Mouse (Mus musculus) neural tube, embryonic 13.5 days (tissue): Measurements from ENCODE around the gene Gm21985. TPM values are rescaled to one million over a fixed set of nuclear protein-coding genes. Genes with fewer than 3 reads are reported as not detected.
A peak's percentile ranks its signal among the peaks of the same experiment; 100 is the strongest.

Experiments used
- ATAC-seq: fragments of 200-750 bp; cut with Nextera tagmentation; 2 replicates; pipeline ENCODE4 v1.8.0; 2017; ENCODE audit warnings: low read depth, mild to moderate bottlenecking, moderate TSS enrichment, moderate library complexity
- H3K27ac ChIP-seq: fragments of 300-500 bp; sonication (generic); replicated peaks from 2 replicates; pipeline ENCODE4 v1.5.1; 2015; ENCODE audit warnings: moderate library complexity, mild to moderate bottlenecking, inconsistent platforms
- H3K27me3 ChIP-seq: fragments of 300-500 bp; sonication (generic); 2 replicates; pipeline ENCODE4 v1.6.1; 2015; ENCODE audit warnings: mild to moderate bottlenecking, inconsistent platforms
- H3K36me3 ChIP-seq: fragments of 300-500 bp; sonication (generic); 2 replicates; pipeline ENCODE4 v1.6.1; 2015; ENCODE audit warnings: mild to moderate bottlenecking, inconsistent platforms
- H3K4me1 ChIP-seq: fragments of 300-500 bp; sonication (generic); replicated peaks from 2 replicates; pipeline ENCODE4 v1.6.1; 2015; ENCODE audit warnings: inconsistent platforms
- H3K4me2 ChIP-seq: fragments of 300-500 bp; sonication (generic); 2 replicates; pipeline ENCODE4 v1.6.1; 2015; ENCODE audit warnings: inconsistent platforms, mild to moderate bottlenecking, moderate library complexity
- H3K4me3 ChIP-seq: fragments of 300-500 bp; sonication (generic); 2 replicates; pipeline ENCODE4 v1.5.1; 2015; ENCODE audit warnings: mild to moderate bottlenecking, inconsistent platforms
- H3K9ac ChIP-seq: fragments of 300-500 bp; sonication (generic); 2 replicates; pipeline ENCODE4 v1.6.1; 2015; ENCODE audit warnings: moderate library complexity, mild to moderate bottlenecking, inconsistent platforms
- H3K9me3 ChIP-seq: fragments of 300-500 bp; sonication (generic); 2 replicates; pipeline ENCODE4 v1.6.1; 2016; ENCODE audit warnings: inconsistent platforms
- WGBS: fragments of 180-500 bp; shearing (Covaris S2); methylation state at CpG from one replicate; pipeline ENCODE4 v1.1.7; 2015; 5-methylcytosine and 5-hydroxymethylcytosine counted together
- polyA plus RNA-seq: library from polyadenylated mRNA; unstranded; fragments of >200 nt; fragmentation: Nextera tagmentation; extraction: Ambion mirVana; gene quantifications from 2 replicates; pipeline ENCODE4 v1.2.1, GENCODE M21; 2015

The Gm21985 gene
- polyA plus RNA-seq, 1 experiment from 2014 or later: not detected

DNA sequence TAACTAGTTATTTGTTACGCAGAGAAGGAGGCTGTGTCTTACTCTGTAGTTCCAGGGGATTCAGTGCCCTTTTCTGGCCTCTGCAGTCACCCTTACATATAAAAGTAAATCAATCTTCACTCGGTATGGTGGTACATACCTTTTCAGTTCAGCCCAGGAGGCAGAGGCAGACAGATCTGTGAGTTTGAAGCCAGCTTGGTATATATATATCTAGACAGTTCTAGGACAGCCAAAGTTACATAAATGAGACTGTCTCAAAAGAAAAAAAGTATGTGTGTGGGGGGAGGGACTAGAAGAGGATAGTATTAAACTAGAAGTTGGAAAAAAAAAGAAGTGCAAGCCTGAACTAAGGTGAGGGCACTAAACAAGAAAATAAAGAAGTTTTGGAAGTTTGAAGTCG lies 82.1 kb downstream of the Gm21985 start:
- Histone ChIP-seq H3K36me3 (peaks cover 70% of the 10 kb centered on the region), H3K9ac (no peak overlapping the region), H3K4me3 (no peak overlapping the region), H3K27me3 (no peaks in the 10 kb centered on the region), H3K27ac (no peak overlapping the region), H3K4me1 (no peaks in the 10 kb centered on the region), H3K9me3 (no peaks in the 10 kb centered on the region), H3K4me2 (no peak overlapping the region)
- WGBS: 86% methylated on average over 3 of the region's 3 CpGs
- ATAC-seq: no peak

DNA sequence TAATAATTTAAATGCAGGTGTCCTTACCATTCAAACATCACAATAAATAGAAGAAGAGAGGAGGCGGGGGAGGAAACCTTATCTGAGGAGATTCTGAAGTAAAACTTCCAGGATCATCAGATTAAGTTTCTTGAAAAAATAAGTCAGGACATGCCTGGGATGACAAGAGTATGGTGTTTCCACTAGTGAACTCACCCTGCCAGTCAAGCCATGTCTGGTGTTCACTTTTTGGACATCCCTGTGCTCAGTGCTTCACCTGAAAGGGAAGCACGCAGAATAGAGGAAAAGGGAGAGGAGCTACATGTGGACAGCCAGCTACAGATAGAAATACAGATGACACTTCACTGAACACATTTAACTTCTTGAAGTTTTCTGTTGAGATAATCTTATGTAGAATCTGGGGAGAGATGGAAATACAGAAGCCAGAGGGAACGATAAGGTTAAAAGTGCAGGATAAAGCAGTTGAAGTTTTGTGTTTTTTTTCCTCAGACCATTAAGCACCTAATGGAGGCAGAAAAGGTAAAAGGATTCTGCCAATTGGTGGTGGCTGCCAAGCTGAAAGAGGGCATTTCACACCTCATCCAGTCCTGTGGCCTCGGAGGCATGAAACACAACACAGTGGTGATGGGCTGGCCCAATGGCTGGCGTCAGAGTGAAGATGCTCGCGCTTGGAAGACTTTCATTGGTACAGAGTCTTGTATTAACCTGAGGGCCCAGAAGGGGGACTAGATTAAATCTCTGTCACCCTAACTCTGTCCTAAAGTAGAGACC lies 87.8 kb downstream of the Gm21985 start:
- WGBS: 90% methylated on average over 7 of the region's 7 CpGs
- ATAC-seq: no peak

DNA sequence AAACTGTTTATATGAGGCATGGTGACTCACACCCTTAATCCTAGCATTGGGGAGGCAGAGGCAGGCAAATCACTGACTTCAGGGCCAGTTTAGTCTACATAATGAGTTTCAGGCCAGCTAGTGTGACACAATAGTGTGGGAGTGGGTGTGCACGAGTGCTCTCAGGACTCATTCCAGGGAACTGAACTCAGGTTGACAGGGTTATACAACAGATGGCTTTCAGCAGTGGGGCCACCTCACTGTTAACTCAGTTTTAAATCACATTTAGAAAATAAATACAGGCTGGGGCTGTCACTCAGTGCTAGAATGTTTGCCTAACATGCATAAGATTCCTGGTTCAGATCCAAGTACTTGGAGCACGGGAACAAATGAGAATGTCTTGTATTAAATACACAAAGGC lies 93.5 kb downstream of the Gm21985 start:
- Histone ChIP-seq H3K4me3 (no peak overlapping the region), H3K4me1 (no peaks in the 10 kb centered on the region), H3K9ac (no peak overlapping the region), H3K36me3 (peaks cover 93% of the 10 kb centered on the region), H3K27ac (no peak overlapping the region), H3K9me3 (no peaks in the 10 kb centered on the region), H3K27me3 (no peaks in the 10 kb centered on the region), H3K4me2 (no peak overlapping the region)
- no peak for ATAC-seq
- WGBS: 92% methylated on average over 2 of the region's 2 CpGs

More for the DNA sequence above, 87.8 kb downstream of the Gm21985 start:
- Histone ChIP-seq H3K36me3 (peaks cover 87% of the 10 kb centered on the region), H3K9ac (no peak overlapping the region), H3K4me2 (no peak overlapping the region), H3K9me3 (no peaks in the 10 kb centered on the region), H3K4me3 (no peak overlapping the region), H3K4me1 (no peaks in the 10 kb centered on the region), H3K27ac (no peak overlapping the region), H3K27me3 (no peaks in the 10 kb centered on the region)

DNA sequence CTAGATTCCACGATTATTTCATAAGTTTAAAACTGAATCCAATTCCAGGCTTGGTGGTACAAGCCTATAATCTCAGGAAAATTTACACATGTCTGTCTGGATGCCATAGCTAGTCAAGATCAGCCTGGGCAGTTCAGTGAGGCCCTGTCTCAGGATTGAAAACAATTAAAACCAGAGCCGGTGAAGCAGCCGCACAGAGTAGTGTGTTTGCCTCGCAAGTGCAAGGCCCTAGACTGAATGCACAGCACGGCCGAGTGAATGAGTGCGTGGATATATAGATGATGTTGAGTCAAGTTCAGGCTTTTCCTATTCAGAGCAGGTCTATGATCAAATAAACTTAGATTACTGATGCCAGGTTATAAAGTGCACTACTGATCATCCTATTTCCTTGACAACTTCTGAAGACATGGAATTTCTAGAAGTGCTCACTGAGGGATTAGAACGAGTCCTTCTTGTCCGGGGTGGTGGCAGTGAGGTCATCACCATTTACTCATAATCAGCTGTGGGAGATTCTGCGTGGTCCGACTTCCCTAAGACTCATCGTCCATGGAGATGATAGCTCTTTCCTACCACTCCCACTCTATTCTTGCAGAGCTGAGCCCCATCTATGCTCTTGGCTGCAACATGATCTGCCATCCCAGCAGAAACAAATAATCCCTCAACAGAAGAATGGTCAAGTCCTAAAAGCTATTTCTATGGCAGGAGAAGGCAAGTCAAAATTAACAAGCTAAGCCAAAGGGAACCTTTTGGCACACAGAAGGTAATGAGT lies 94.1 kb downstream of the Gm21985 start:
- no peak for ATAC-seq
- peaks cover 91% of the 10 kb centered on the region for H3K36me3 ChIP-seq
- 94% methylated on average over 12 of the region's 12 CpGs for WGBS

DNA sequence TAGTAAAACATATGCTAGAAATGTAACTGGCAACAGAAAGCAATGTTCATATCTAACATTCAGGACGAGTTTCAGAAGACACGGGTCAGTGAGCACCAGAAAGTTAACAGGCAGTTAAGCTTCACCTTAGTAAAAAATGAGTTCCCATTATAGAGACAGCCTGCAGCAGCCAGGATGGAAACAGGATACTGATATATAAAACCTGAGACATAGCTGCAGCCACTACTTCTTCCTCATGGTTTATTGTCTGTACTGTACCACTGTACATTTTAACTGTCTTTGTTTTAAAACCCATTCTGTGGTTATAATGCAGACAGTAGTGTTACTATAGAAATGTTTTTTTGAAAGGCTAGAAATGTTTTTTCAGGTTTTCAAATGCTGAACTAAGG lies 94.7 kb downstream of the Gm21985 start:
- no peak for ATAC-seq
- H3K4me3 ChIP-seq: no peak overlapping the region
- H3K36me3 ChIP-seq: peaks cover 87% of the 10 kb centered on the region
- no peaks in the 10 kb centered on the region for H3K9me3 ChIP-seq
- no peaks in the 10 kb centered on the region for H3K27me3 ChIP-seq
- no peak overlapping the region for H3K27ac ChIP-seq
- H3K9ac ChIP-seq: no peak overlapping the region
- H3K4me2 ChIP-seq: no peak overlapping the region
- 85% methylated on average over 2 of the region's 2 CpGs for WGBS
- H3K4me1 ChIP-seq: no peaks in the 10 kb centered on the region

More for the DNA sequence above, 94.1 kb downstream of the Gm21985 start:
- Histone ChIP-seq H3K4me1 (no peaks in the 10 kb centered on the region), H3K9me3 (no peaks in the 10 kb centered on the region), H3K4me2 (no peak overlapping the region), H3K4me3 (no peak overlapping the region), H3K27me3 (no peaks in the 10 kb centered on the region), H3K9ac (no peak overlapping the region), H3K27ac (no peak overlapping the region)

DNA sequence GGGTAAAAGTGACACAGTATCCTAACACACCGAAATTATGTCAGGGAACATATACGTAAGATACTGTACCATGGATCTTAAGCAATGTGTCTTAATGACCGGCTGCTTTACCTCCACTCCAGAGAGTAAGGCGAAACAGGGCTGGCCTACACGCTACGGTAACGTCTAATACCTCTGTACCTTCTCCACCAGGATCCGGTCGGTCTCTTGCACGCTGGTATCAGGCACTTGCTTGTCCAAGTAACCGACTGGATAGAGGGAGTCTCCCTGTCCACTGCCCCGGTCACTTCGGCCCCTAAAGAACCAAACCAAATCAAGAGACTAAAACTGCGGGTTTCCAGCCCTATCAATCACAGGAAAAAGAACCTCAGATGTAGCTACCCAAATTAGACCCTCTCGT lies 101.1 kb downstream of the Gm21985 start:
- H3K9me3 ChIP-seq: no peaks in the 10 kb centered on the region
- H3K4me2 ChIP-seq: peak overlapping the region; percentile 89
- peak overlapping the region; percentile 90; the same call in 1 of the 2 replicates for H3K27ac ChIP-seq
- peak overlapping the region; percentile 85 for H3K9ac ChIP-seq
- H3K4me1 ChIP-seq: peaks cover 14% of the 10 kb centered on the region
- H3K4me3 ChIP-seq: peak overlapping the region; percentile 86
- H3K27me3 ChIP-seq: no peaks in the 10 kb centered on the region
- 21% methylated on average over 15 of the region's 15 CpGs for WGBS
- ATAC-seq: peak; percentile 54
- peaks cover 24% of the 10 kb centered on the region for H3K36me3 ChIP-seq

DNA sequence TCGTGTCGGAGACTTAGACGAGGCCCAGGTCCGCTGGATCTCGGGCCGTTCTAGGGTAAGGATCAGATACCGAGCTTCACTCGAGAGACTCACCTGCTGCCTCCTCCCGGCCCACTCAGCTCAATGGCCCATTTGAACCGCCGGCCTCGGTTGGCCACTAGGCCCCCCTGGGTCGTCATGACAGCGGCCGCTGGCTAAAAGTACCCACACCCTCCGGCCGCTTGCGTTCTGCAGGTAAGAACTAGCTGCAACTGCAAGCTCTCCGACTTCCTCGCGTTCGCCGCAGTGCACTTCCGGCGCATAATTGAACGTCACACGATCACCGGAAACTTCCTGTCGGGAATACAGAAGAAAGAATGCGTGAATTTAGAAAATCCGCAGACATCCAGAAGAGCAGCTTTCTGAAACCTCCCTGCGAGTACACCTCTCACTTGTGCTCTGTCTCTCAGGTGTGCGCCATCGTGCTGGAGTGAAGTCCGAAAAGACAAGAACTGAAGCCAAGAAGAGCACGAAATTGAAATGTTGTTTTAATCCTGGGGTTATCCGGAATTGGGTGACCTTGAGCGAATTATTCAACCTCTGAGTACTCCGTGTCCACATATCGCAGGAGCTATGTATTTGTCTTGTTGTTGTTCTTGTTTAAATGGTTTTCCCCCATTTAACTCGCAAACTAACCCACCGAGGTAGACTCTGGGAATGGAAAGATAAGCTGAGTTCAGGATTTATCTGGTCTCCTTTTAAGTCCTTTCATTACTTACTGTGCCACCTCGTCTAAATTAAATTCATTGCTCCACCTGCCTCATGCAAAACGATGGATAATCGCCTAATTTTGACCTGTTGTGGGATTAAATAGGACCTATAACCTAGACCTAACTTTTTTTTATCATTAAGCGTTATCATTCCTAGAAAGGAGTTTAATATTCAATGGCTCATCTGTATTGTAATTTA lies 101.9 kb downstream of the Gm21985 start, which contains the start of gene Emc4:
Emc4 (minus strand) TSS at position 302 of the 948 bp plus-strand sequence.
- Histone ChIP-seq H3K4me3 (peak within 1 kb of the TSS; percentile 86), H3K36me3 (peaks cover 19% of the 10 kb centered on the region), H3K9ac (peak within 1 kb of the TSS; percentile 85), H3K4me2 (peak within 1 kb of the TSS; percentile 89), H3K4me1 (peaks cover 14% of the 10 kb centered on the region), H3K27me3 (no peaks in the 10 kb centered on the region), H3K27ac (peak within 1 kb of the TSS; percentile 90), H3K9me3 (no peaks in the 10 kb centered on the region)
- peak; percentile 91 for ATAC-seq
- 2% methylated on average over 46 of the region's 46 CpGs for WGBS

DNA sequence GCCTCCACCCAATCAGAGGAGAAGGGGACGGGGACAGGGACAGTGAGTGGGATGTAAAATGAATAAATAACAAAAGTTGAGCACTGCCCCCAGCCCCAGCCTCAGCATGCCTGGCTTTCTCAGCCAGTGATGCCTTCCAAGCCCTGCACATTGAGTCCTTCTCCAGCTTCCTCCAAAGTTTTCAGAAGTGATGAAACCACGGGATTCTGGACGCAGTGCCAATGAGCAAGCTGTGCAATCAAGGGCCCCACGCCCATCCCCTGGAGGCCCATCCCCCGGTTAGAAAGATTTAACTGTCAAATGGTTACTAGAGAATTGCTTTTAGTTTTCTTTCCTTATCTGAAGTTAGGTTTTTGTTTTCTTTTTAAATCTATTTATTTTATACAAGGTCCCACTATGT lies 103.8 kb downstream of the Gm21985 start:
- Histone ChIP-seq H3K27me3 (peaks cover 9% of the 10 kb centered on the region), H3K27ac (no peak overlapping the region), H3K4me1 (peaks cover 14% of the 10 kb centered on the region), H3K4me2 (no peak overlapping the region), H3K9ac (no peak overlapping the region), H3K36me3 (no peaks in the 10 kb centered on the region; the same call in 1 of the 2 replicates), H3K4me3 (no peak overlapping the region), H3K9me3 (no peaks in the 10 kb centered on the region)
- ATAC-seq: no peak
- 66% methylated on average over 5 of the region's 5 CpGs for WGBS

DNA sequence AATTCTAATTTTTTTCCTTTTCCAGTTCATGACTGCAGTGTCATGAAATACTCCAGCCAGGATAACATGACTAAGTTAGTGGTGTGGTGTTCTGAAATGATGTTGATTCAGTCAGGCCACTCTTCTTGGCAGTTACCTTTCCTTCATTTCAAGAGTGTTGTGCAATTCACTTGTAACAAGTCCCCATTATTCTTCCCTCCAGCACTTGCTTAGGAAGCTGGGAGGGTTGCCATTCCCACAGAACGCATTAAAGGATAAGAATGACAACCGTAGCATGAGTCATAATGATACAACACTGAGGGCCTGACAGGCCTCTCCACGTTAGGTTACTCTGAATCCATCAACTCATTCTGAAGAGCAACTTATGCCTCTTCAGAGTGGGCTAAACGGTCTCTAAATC lies 107.0 kb downstream of the Gm21985 start:
- no peak for ATAC-seq
- H3K36me3 ChIP-seq: no peaks in the 10 kb centered on the region
- H3K4me2 ChIP-seq: no peak overlapping the region
- H3K9ac ChIP-seq: no peak overlapping the region
- H3K4me3 ChIP-seq: no peak overlapping the region
- no peaks in the 10 kb centered on the region for H3K9me3 ChIP-seq
- WGBS: 62% methylated on average over 4 of the region's 4 CpGs
- peaks cover 15% of the 10 kb centered on the region for H3K27me3 ChIP-seq
- no peak overlapping the region for H3K27ac ChIP-seq
- no peaks in the 10 kb centered on the region for H3K4me1 ChIP-seq

DNA sequence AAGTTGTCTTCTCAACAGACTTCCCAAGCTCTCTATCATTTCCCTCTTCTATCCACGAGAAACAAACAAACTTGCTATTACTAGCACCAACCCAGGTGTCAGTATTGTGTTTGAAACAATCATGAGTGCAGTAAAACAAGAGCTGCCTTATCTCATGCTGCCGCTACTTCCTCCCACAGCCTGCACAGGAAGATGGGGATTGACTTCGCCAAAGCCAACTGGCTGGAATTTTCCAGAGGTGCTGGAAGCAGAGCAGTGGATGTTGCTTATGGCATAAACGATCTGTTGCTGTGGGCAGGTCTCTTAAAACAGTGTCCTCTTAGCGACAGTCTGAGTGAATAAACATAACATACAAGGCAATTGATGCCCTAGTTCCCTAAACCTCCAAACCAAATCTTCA lies 108.5 kb downstream of the Gm21985 start:
- H3K4me1 ChIP-seq: no peaks in the 10 kb centered on the region
- H3K9ac ChIP-seq: no peak overlapping the region
- no peaks in the 10 kb centered on the region for H3K9me3 ChIP-seq
- H3K27me3 ChIP-seq: peaks cover 15% of the 10 kb centered on the region
- H3K4me3 ChIP-seq: no peak overlapping the region
- no peak for ATAC-seq
- no peak overlapping the region for H3K4me2 ChIP-seq
- H3K36me3 ChIP-seq: no peaks in the 10 kb centered on the region
- no peak overlapping the region for H3K27ac ChIP-seq
- 62% methylated on average over 5 of the region's 5 CpGs for WGBS

DNA sequence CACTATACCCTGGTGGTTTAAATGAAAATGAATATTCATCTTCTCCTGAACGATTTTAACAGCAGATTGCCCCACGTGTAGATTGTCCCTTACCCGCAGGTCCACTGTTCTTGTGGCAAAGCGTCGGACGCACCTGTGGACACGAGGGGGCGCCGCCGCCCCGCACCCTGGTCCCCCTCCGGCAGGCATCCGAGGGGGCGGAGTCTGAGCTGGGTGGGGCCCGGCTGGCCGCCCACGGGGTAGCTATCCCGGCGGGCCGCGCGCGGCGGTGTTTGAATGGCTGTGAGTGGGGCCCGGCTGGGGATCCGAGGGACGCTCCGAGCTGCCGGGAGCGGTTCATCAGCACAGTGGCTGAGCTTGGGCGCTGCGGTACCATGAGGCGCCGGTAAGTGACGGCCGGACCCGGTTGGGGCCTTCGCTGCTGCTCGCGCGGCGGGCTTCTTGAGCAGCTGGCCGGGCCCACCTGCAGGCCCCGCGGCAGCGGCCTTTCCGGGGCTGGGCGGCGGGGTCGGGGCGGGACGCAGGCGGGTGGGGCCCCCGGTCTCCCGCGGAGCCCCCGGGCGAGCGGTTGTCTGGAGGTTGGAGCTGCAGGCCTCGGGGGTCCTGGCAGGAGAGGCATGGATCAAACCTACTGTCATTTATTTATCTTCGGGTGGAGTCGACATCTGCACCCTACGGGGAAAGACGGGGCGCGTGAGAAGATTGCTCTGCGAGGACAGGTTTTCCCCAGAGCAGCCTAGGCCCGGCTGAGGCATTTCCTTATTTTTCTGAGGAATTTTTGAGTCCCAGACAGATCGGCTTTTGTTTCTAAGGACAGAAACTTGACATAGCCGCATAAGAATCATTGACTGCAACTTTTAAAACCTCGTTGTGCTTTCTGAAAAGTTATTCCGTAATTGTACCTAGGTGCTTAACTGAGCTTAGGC lies 113.1 kb downstream of the Gm21985 start, which contains the start of gene Katnbl1:
Katnbl1 (plus strand) TSS at position 239 of the 926 bp plus-strand sequence.
- ATAC-seq: peak; percentile 99
- under 1% methylated on average over 72 of the region's 72 CpGs for WGBS
- H3K4me3 ChIP-seq: peak within 1 kb of the TSS; percentile 88

More for the DNA sequence above, 113.1 kb downstream of the Gm21985 start, which contains the start of gene Katnbl1:
- Histone ChIP-seq H3K27ac (peak within 1 kb of the TSS; percentile 90), H3K27me3 (peaks cover 12% of the 10 kb centered on the region), H3K9ac (peak within 1 kb of the TSS; percentile 95), H3K36me3 (no peaks in the 10 kb centered on the region), H3K4me2 (peak within 1 kb of the TSS; percentile 63), H3K4me1 (peaks cover 23% of the 10 kb centered on the region), H3K9me3 (no peaks in the 10 kb centered on the region)
